ENCODE assay signal across 19 mouse cellular contexts in the genomic region with DNA sequence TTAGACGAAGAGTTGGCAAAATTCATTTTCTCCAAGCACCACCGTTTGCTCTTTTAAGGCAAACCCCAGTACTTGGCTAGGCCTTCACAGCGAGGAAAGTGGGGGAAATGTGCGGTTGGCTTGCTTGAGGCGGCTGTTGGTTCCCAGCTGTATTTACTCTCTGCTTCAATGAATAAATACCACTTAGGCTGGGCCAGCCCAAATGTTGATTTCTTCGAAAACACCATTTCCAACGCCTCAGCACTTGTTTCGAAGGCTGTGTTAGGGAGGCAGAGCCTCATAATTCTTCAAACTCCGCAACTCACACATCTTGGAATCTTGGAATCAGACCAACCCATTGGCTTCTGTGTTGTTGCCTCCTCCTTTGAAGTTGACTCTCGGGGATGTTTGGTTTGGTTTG. TPM values are rescaled to one million over a fixed set of nuclear protein-coding genes. Genes with fewer than 3 reads are reported as not detected.
DNase-seq lines count a peak whose midpoint lies in the region; ATAC-seq lines count a peak whose summit lies in the region.
"Had no signal": no experiment of that assay in that cellular context is flagged by ENCODE, and none has a peak within 500 bp of the region (broad histone marks: within the 10 kb centered on the region; RNA-seq: fewer than 3 reads in every experiment).

No protein-coding gene starts in this region.

- ATAC-seq in lung, embryonic 16.5 days (ENCODE audit: low read depth) = peak; percentile 81
- ATAC-seq: activated CD4-positive, CD25-positive, alpha-beta regulatory T cell, adult 4 months had no signal

- H3K27ac ChIP-seq in lung, embryonic 16.5 days (ENCODE audit: low read length) = peak overlapping the region; percentile 77
- no peak overlapping the region for H3K27ac ChIP-seq in hindbrain, embryonic 10.5 days
- H3K27ac ChIP-seq: embryonic facial prominence, embryonic 13.5 days; midbrain, embryonic 12.5 days; neural tube, embryonic 12.5 days had no signal

- no peaks in the 10 kb centered on the region for H3K9me3 ChIP-seq in lung, embryonic 16.5 days (ENCODE audit: control insufficient read depth, low read length)
- H3K9me3 ChIP-seq in hindbrain, embryonic 10.5 days = no peaks in the 10 kb centered on the region
- H3K9me3 ChIP-seq: embryonic facial prominence, embryonic 13.5 days; G1E; midbrain, embryonic 12.5 days; neural tube, embryonic 12.5 days had no signal

- no peaks in the 10 kb centered on the region for H3K36me3 ChIP-seq in lung, embryonic 16.5 days (ENCODE audit: control insufficient read depth, insufficient read depth, low read length)
- no peaks in the 10 kb centered on the region for H3K36me3 ChIP-seq in hindbrain, embryonic 10.5 days
- H3K36me3 ChIP-seq: embryonic facial prominence, embryonic 13.5 days; G1E; midbrain, embryonic 12.5 days; neural tube, embryonic 12.5 days had no signal

- no peaks in the 10 kb centered on the region for H3K27me3 ChIP-seq in lung, embryonic 16.5 days (ENCODE audit: control insufficient read depth, insufficient read depth, low read depth, low read length)
- H3K27me3 ChIP-seq in hindbrain, embryonic 10.5 days (ENCODE audit: insufficient read depth, poor library complexity, severe bottlenecking) = no peaks in the 10 kb centered on the region
- H3K27me3 ChIP-seq: embryonic facial prominence, embryonic 13.5 days; neural tube, embryonic 12.5 days had no signal

- H3K9ac ChIP-seq in lung, embryonic 16.5 days (ENCODE audit: low read length) = 0 out of 2 replicates have a peak overlapping the region, but pooled peaks have one; percentile 19
- H3K9ac ChIP-seq: embryonic facial prominence, embryonic 13.5 days; midbrain, embryonic 12.5 days; neural tube, embryonic 12.5 days had no signal

- no peak overlapping the region for H3K4me3 ChIP-seq in lung, embryonic 16.5 days (ENCODE audit: low read length)
- no peak overlapping the region for H3K4me3 ChIP-seq in hindbrain, embryonic 10.5 days
- H3K4me3 ChIP-seq: embryonic facial prominence, embryonic 13.5 days; midbrain, embryonic 12.5 days; neural tube, embryonic 12.5 days had no signal

- 20% methylated on average over 10 of the region's 10 CpGs for WGBS in lung, embryonic 16.5 days
- 84% methylated on average over 10 of the region's 10 CpGs for WGBS in hindbrain, embryonic 10.5 days

- intact Hi-C loops in heart, postnatal 25 days (cut with DNase I) = no loop called here

- peak overlapping the region; percentile 25 for H3K4me2 ChIP-seq in lung, embryonic 16.5 days (ENCODE audit: low read depth, low read length)
- H3K4me2 ChIP-seq: embryonic facial prominence, embryonic 13.5 days; midbrain, embryonic 12.5 days; neural tube, embryonic 12.5 days had no signal

- peaks cover 14% of the 10 kb centered on the region for H3K4me1 ChIP-seq in lung, embryonic 16.5 days (replicated peaks; ENCODE audit: control insufficient read depth, insufficient read depth, low read length)
- H3K4me1 ChIP-seq in hindbrain, embryonic 10.5 days (replicated peaks) = no peaks in the 10 kb centered on the region
- H3K4me1 ChIP-seq: embryonic facial prominence, embryonic 13.5 days; midbrain, embryonic 12.5 days; neural tube, embryonic 12.5 days had no signal

- peak; percentile 64 for DNase-seq in heart, adult 11 months
- DNase-seq in heart, postnatal 25 days (ENCODE audit: low spot score) = no peak
- DNase-seq in right cerebral cortex, adult 2 months (ENCODE audit: low spot score in 2 of 2) = peak; percentile 6 to 17
- no peak for DNase-seq in right cerebral cortex, postnatal 36 days (ENCODE audit: low spot score in 2 of 2)
- peak; percentile 13 for DNase-seq in telencephalon, adult 2 months (ENCODE audit: low read depth, low spot score)
- no peak for DNase-seq in hindbrain, embryonic 10.5 days (ENCODE audit: low spot score)
- DNase-seq in embryo, embryonic 11 days = no peak
- DNase-seq: B cell, adult 2 months; heart, postnatal 4 days had no signal

RNA-seq across cellular contexts. Expression of gene Kctd19, which starts 6.9 kb away (rescaled TPM):
- total RNA-seq in heart, postnatal 25 days (2021) = under 1 TPM in 1 of 2 experiments, not detected in 1; 0.44 TPM
- 0.13 and 0.36 TPM in 2 replicates for polyA plus RNA-seq in lung, embryonic 16.5 days (2015; fragmentation: Nextera tagmentation; extraction: Ambion mirVana)
- polyA plus RNA-seq in hindbrain, embryonic 10.5 days (2016; fragmentation: Nextera tagmentation; extraction: Ambion mirVana) = 0.12 TPM in 1 of 2 replicates, not detected in the other
- total RNA-seq: G1E; heart, postnatal 4 days; layer of hippocampus, postnatal 36 days; liver, adult 2 months had no signal
- polyA plus RNA-seq: activated CD4-positive, CD25-positive, alpha-beta regulatory T cell, adult 4 months; embryonic facial prominence, embryonic 13.5 days; G1E; intestine, embryonic 14.5 days; liver, adult 2 months; midbrain, embryonic 12.5 days; neural tube, embryonic 12.5 days had no signal

RNA-seq across cellular contexts. Expression of gene Lrrc36, which starts 7.0 kb away (rescaled TPM):
- under 1 TPM; 0.42 to 0.73 TPM for total RNA-seq in heart, postnatal 25 days (2021)
- 1.5 and 1.6 TPM in 2 replicates for polyA plus RNA-seq in lung, embryonic 16.5 days (2015; fragmentation: Nextera tagmentation; extraction: Ambion mirVana)
- 1.8 and 2.5 TPM in 2 replicates for polyA plus RNA-seq in hindbrain, embryonic 10.5 days (2016; fragmentation: Nextera tagmentation; extraction: Ambion mirVana)
- total RNA-seq: G1E; liver, adult 2 months had no signal
- polyA plus RNA-seq: activated CD4-positive, CD25-positive, alpha-beta regulatory T cell, adult 4 months; embryonic facial prominence, embryonic 13.5 days; G1E; liver, adult 2 months had no signal

RNA-seq across cellular contexts. Expression of gene Plekhg4, which starts 33.3 kb away (rescaled TPM):
- total RNA-seq in heart, postnatal 25 days (2021) = not detected
- 1.1 and 1.5 TPM in 2 replicates for polyA plus RNA-seq in lung, embryonic 16.5 days (2015; fragmentation: Nextera tagmentation; extraction: Ambion mirVana)
- 0.52 and 0.75 TPM in 2 replicates for polyA plus RNA-seq in hindbrain, embryonic 10.5 days (2016; fragmentation: Nextera tagmentation; extraction: Ambion mirVana)
- total RNA-seq: heart, adult 8-10 months had no signal

RNA-seq across cellular contexts. Expression of gene Slc9a5, which starts 57.8 kb away (rescaled TPM):
- total RNA-seq in heart, postnatal 25 days (2021) = under 1 TPM; 0.29 to 0.56 TPM
- polyA plus RNA-seq in lung, embryonic 16.5 days (2015; fragmentation: Nextera tagmentation; extraction: Ambion mirVana) = 5.5 and 6.3 TPM in 2 replicates
- 4.1 and 4.3 TPM in 2 replicates for polyA plus RNA-seq in hindbrain, embryonic 10.5 days (2016; fragmentation: Nextera tagmentation; extraction: Ambion mirVana)

RNA-seq across cellular contexts. Expression of gene Fhod1, which starts 58.7 kb away (rescaled TPM):
- 1 to 10 TPM; 6.1 to 7.2 TPM for total RNA-seq in heart, postnatal 25 days (2021)
- polyA plus RNA-seq in lung, embryonic 16.5 days (2015; fragmentation: Nextera tagmentation; extraction: Ambion mirVana) = 12.7 and 15.8 TPM in 2 replicates
- 2.4 and 2.8 TPM in 2 replicates for polyA plus RNA-seq in hindbrain, embryonic 10.5 days (2016; fragmentation: Nextera tagmentation; extraction: Ambion mirVana)

Comparison
In these comparisons a context has a peak if more than half of its experiments do, and no peak if none do; other contexts are left out.
1. DNase-seq: peak in heart, adult 11 months (single experiment), right cerebral cortex, adult 2 months (2 of 2) and telencephalon, adult 2 months (single experiment); none in heart, postnatal 25 days (single experiment), right cerebral cortex, postnatal 36 days (0 of 2), hindbrain, embryonic 10.5 days (single experiment) and embryo, embryonic 11 days (single experiment).